Mouse (Mus musculus): ENCODE data around the gene Gm12830.

DNA sequence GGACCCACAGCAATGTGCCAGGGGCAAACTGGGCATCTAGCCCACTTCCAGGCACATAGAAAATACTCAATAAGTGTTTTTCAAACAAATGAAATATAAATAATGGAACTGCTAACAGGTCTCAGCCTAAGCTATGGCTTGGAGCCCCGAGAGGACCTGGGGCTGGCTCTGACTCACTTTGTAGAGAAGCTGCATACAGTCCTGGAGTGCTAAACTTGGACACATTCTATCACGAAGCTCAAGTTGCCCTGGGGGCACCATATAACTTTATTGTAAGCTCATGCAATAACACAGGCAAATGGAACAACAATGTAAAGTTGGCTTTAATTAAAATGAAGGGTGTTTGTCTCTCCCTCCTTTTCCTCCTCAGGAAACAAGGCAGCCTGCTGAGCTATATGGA, 32.4 kb downstream of the Gm12830 start:
- no peak for TF ChIP-seq CTCF (IDR thresholded peaks at IDR 0.05; ENCODE audit: extremely low read depth, insufficient read length, insufficient replicate concordance, low read depth, low read length)
- TF ChIP-seq POLR2A (IDR thresholded peaks at IDR 0.05; ENCODE audit: low read depth, low read length), result no peak
